Mouse (Mus musculus) lung, adult 2 months (tissue): ENCODE results near the gene 1700010B08Rik.

Source experiments
- CTCF ChIP-seq: fragments of 200-500 bp; IDR thresholded peaks from 2 replicates; pipeline ENCODE4 v1.5.1; 2011; ENCODE audit warnings: mild to moderate bottlenecking, low read length, control low read depth; ENCODE audit not compliant: insufficient read depth
- POLR2A ChIP-seq: fragments of 200-500 bp; IDR thresholded peaks from 2 replicates; pipeline ENCODE4 v1.6.1; 2011; ENCODE audit warnings: low read depth, mild to moderate bottlenecking, control low read depth, low read length, borderline replicate concordance; ENCODE audit errors: extremely low read depth

- no peak for TF ChIP-seq POLR2A
- TF ChIP-seq CTCF = no peak
Observed at GRCm38 (mm10) chr2:173724382-173724781, 5.2 kb downstream of the 1700010B08Rik start.
